Mouse (Mus musculus) ES-E14 (cell line): ENCODE measurements around the gene Adamts16. TPM values are rescaled to one million over a fixed set of nuclear protein-coding genes. Genes with fewer than 3 reads are reported as not detected.

Experiments
- DNase-seq: peaks from one replicate; pipeline ENCODE4 v3.0.0-alpha.2; 2013; ENCODE audit warnings: low read depth, low spot score
- H3K27ac ChIP-seq: 2 replicates; pipeline ENCODE4 v1.5.1; 2012; ENCODE audit warnings: low read depth, mild to moderate bottlenecking, low read length, moderate library complexity, mixed read lengths; ENCODE audit not compliant: poor library complexity, insufficient read depth, severe bottlenecking
- H3K36me3 ChIP-seq: 2 replicates; pipeline ENCODE4 v1.6.1; 2012; ENCODE audit warnings: mild to moderate bottlenecking, low read length, moderate library complexity, mixed read lengths; ENCODE audit not compliant: control insufficient read depth, poor library complexity, insufficient read depth, severe bottlenecking
- H3K4me1 ChIP-seq, 2 experiments: fragments of 150-350 bp in 1 of 2; sonication (generic) in 1 of 2; 2 replicates each; pipeline ENCODE4 v1.6.1; 2012; ENCODE audit warnings: low read length in 2 of 2, mild to moderate bottlenecking in 1 of 2, mixed read lengths in 1 of 2; ENCODE audit not compliant: control insufficient read depth in 2 of 2, insufficient read depth in 2 of 2, poor library complexity in 1 of 2
- H3K4me3 ChIP-seq, 2 experiments: fragments of 150-350 bp in 1 of 2; sonication (generic) in 1 of 2; 2 replicates each; pipeline ENCODE4 v1.5.1; 2012; ENCODE audit warnings: low read length in 2 of 2, low read depth in 1 of 2, mild to moderate bottlenecking in 1 of 2, mixed read lengths in 1 of 2; ENCODE audit not compliant: insufficient read depth in 1 of 2, poor library complexity in 1 of 2, severe bottlenecking in 1 of 2
- H3K9ac ChIP-seq: 2 replicates; pipeline ENCODE4 v1.6.1; 2012; ENCODE audit warnings: low read depth, mild to moderate bottlenecking, low read length, mixed read lengths; ENCODE audit not compliant: poor library complexity, insufficient read depth, severe bottlenecking
- H3K9me3 ChIP-seq: fragments of 150-350 bp; sonication (generic); 2 replicates; pipeline ENCODE4 v1.6.1; 2012; ENCODE audit warnings: low read depth, mild to moderate bottlenecking, low read length; ENCODE audit not compliant: control insufficient read depth, insufficient read depth
- CHD2 ChIP-seq: IDR thresholded peaks from 2 replicates; pipeline ENCODE4 v1.6.1; 2014; ENCODE audit warnings: mild to moderate bottlenecking, low read depth, low read length, inconsistent platforms
- HCFC1 ChIP-seq: IDR thresholded peaks from 2 replicates; pipeline ENCODE4 v1.6.1; 2012; ENCODE audit warnings: low read length, inconsistent platforms, borderline replicate concordance; ENCODE audit not compliant: insufficient read depth
- MAFK ChIP-seq: IDR thresholded peaks from 2 replicates; pipeline ENCODE4 v1.6.1; 2014; ENCODE audit warnings: mild to moderate bottlenecking, low read depth, low read length, inconsistent platforms; ENCODE audit not compliant: insufficient read depth
- ZC3H11A ChIP-seq: IDR thresholded peaks from 2 replicates; pipeline ENCODE4 v1.6.1; 2012; ENCODE audit warnings: low read depth, mild to moderate bottlenecking, inconsistent platforms, low read length, borderline replicate concordance
- ZNF384 ChIP-seq: IDR thresholded peaks from 2 replicates; pipeline ENCODE4 v1.6.1; 2012; ENCODE audit warnings: low read depth, low read length, inconsistent platforms
- in situ Hi-C, 2 experiments: fragments of 600-800 bp; cut with MboI; formaldehyde crosslinking; loops; one replicate each; pipeline ENCODE4 v1.15.1; 2025; ENCODE audit warnings: low sequenced_read_pairs in 2 of 2, inconsistent platforms in 1 of 2; ENCODE audit not compliant: unreplicated experiment in 2 of 2
- total RNA-seq: library from RNA; depleted of rRNA; stranded (reverse); fragments of 300-350 nt; gene quantifications from 2 replicates; pipeline ENCODE4 v1.2.3, GENCODE M21; 2012

Adamts16 gene
- total RNA-seq, 1 experiment, result 0.13 TPM

DNA sequence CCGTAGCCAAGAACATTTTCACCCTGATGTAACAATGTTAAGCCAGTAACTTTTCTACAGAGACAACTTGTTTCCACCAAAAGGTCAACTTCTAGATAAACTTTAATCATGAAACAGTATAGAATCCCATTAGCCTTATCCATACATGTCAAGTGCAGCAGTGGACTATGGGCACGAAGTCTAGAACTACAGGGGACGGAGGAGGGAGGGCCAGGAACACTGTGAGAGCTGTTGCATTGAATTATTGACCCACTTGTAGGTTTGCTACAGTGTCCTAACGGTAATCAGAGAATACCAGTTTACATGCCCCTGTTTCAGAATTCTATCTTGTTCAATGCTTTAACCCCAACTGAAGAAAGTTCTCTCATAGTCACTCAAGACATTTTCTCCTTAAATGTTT lies 48.0 kb downstream of the Adamts16 start:
- H3K9ac ChIP-seq, result no peak overlapping the region
- in situ Hi-C loops, result no loop called here
- no peak overlapping the region for H3K27ac ChIP-seq
- no peaks in the 10 kb centered on the region for H3K9me3 ChIP-seq
- TF ChIP-seq ZNF384 (no peak), CHD2 (no peak), HCFC1 (no peak), ZC3H11A (no peak), MAFK (no peak)
- no peaks in the 10 kb centered on the region for H3K36me3 ChIP-seq
- no peak overlapping the region for H3K4me3 ChIP-seq
- no peak for DNase-seq
- no peaks in the 10 kb centered on the region for H3K4me1 ChIP-seq

DNA sequence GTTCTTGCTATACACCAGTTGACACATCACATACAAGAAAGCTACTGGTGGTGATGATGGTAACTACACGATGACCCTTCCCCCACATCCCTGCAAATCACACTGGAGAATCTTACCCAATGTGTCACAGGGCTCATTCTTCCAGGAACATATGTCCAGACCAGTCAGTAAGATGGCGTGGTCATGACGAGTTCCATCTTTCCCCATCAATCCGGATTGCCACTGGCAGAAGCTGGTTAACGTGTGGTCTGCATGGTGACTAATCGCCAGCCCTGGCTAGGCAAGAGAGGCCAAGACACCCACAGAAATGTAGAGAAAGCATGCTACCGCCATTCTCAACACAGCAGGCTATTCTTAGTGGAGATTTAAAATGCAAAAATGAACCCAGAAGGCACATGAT lies 48.7 kb downstream of the Adamts16 start:
- Histone ChIP-seq H3K36me3 (no peaks in the 10 kb centered on the region), H3K9me3 (no peaks in the 10 kb centered on the region), H3K27ac (no peak overlapping the region), H3K9ac (no peak overlapping the region), H3K4me3 (no peak overlapping the region), H3K4me1 (no peaks in the 10 kb centered on the region)
- in situ Hi-C loops, result no loop called here
- DNase-seq, result no peak
- TF ChIP-seq HCFC1, result no peak
- TF ChIP-seq CHD2, result no peak
- no peak for TF ChIP-seq ZC3H11A
- TF ChIP-seq MAFK, result no peak
- no peak for TF ChIP-seq ZNF384

DNA sequence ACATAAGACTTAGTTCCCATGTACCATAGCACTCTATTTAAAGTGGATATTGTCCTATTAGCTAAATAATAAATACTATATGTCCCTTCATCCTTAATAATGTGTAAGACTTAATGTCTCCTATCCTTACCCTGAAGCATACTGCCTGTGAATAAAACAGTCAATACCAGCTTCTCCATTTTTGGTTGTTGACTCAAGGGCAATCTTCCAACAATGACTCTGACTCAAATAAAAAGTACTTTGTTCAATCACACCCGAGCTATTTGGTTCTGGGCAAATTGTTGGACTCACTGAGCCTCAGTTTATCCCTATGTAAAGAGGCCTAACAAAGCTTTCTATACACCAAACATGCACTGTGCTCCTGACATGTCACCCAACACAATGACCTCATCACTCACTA lies 51.8 kb downstream of the Adamts16 start:
- in situ Hi-C loops, result no loop called here
- Histone ChIP-seq H3K9ac (no peak overlapping the region), H3K4me3 (no peak overlapping the region), H3K4me1 (no peaks in the 10 kb centered on the region), H3K9me3 (no peaks in the 10 kb centered on the region), H3K27ac (no peak overlapping the region), H3K36me3 (no peaks in the 10 kb centered on the region)
- no peak for TF ChIP-seq CHD2
- no peak for TF ChIP-seq HCFC1
- no peak for TF ChIP-seq ZC3H11A
- no peak for TF ChIP-seq ZNF384
- no peak for TF ChIP-seq MAFK
- DNase-seq, result no peak

DNA sequence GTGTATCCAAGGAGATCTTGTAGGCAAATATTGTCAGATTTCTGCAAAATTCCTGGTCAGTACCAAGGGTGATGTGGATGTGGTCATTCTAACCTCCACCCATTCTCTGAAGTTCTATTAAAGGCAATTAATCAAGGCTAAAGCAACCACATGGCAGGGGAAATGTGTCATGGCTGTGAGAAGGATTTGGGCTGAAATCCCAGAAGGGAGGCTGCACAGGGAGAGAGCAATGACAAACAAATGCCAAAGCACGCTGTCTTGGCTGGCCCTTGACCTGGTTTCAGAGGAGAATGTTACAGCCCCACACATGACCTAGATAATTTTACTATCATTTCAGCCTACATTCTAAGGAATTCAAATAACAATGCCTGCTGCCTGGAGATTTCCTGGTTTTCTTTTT lies 52.6 kb downstream of the Adamts16 start:
- in situ Hi-C loops, result no loop called here
- Histone ChIP-seq H3K4me3 (no peak overlapping the region), H3K9ac (no peak overlapping the region), H3K27ac (no peak overlapping the region), H3K36me3 (no peaks in the 10 kb centered on the region), H3K9me3 (no peaks in the 10 kb centered on the region), H3K4me1 (no peaks in the 10 kb centered on the region)
- TF ChIP-seq CHD2 (no peak), MAFK (no peak), ZNF384 (no peak), ZC3H11A (no peak), HCFC1 (no peak)
- DNase-seq, result no peak

DNA sequence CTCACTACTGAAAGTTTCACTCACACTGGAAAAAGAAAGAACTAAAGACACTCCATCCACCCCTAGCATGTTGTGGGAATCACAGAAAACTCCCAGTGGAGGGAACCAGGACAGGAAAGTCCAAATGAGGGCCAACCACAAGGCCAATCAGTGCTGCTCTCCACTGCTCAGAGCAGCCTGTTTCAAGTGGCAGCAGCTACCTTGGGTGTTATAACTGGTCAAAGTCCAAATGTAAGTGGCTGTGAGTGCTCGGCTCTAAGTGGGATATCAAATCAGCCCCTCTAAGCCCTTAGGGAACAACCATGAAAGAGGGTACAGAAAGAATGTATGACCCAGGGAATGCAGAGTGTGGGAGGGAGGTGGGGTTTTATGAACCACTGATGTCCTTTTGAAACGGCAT lies 56.5 kb downstream of the Adamts16 start:
- no peak overlapping the region for H3K9ac ChIP-seq
- H3K27ac ChIP-seq, result no peak overlapping the region
- TF ChIP-seq ZNF384 (no peak), MAFK (no peak)
- H3K36me3 ChIP-seq, result no peaks in the 10 kb centered on the region
- no peaks in the 10 kb centered on the region for H3K4me1 ChIP-seq
- no peak overlapping the region for H3K4me3 ChIP-seq
- no peak for DNase-seq
- in situ Hi-C loops, result no loop called here
- no peaks in the 10 kb centered on the region; the same call in 1 of the 2 replicates for H3K9me3 ChIP-seq
